Mouse (Mus musculus) ES-E14 (cell line): ENCODE measurements around the gene Draxin. TPM values are rescaled to one million over a fixed set of nuclear protein-coding genes. Genes with fewer than 3 reads are reported as not detected.

Experiments used
- DNase-seq: peaks from one replicate; pipeline ENCODE4 v3.0.0-alpha.2; 2013; ENCODE audit warnings: low read depth, low spot score
- H3K27ac ChIP-seq: 2 replicates; pipeline ENCODE4 v1.5.1; 2012; ENCODE audit warnings: low read depth, mild to moderate bottlenecking, low read length, moderate library complexity, mixed read lengths; ENCODE audit not compliant: poor library complexity, insufficient read depth, severe bottlenecking
- H3K36me3 ChIP-seq: 2 replicates; pipeline ENCODE4 v1.6.1; 2012; ENCODE audit warnings: mild to moderate bottlenecking, low read length, moderate library complexity, mixed read lengths; ENCODE audit not compliant: control insufficient read depth, poor library complexity, insufficient read depth, severe bottlenecking
- H3K4me1 ChIP-seq, 2 experiments: fragments of 150-350 bp in 1 of 2; sonication (generic) in 1 of 2; 2 replicates each; pipeline ENCODE4 v1.6.1; 2012; ENCODE audit warnings: low read length in 2 of 2, mild to moderate bottlenecking in 1 of 2, mixed read lengths in 1 of 2; ENCODE audit not compliant: control insufficient read depth in 2 of 2, insufficient read depth in 2 of 2, poor library complexity in 1 of 2
- H3K4me3 ChIP-seq, 2 experiments: fragments of 150-350 bp in 1 of 2; sonication (generic) in 1 of 2; 2 replicates each; pipeline ENCODE4 v1.5.1; 2012; ENCODE audit warnings: low read length in 2 of 2, low read depth in 1 of 2, mild to moderate bottlenecking in 1 of 2, mixed read lengths in 1 of 2; ENCODE audit not compliant: insufficient read depth in 1 of 2, poor library complexity in 1 of 2, severe bottlenecking in 1 of 2
- H3K9ac ChIP-seq: 2 replicates; pipeline ENCODE4 v1.6.1; 2012; ENCODE audit warnings: low read depth, mild to moderate bottlenecking, low read length, mixed read lengths; ENCODE audit not compliant: poor library complexity, insufficient read depth, severe bottlenecking
- H3K9me3 ChIP-seq: fragments of 150-350 bp; sonication (generic); 2 replicates; pipeline ENCODE4 v1.6.1; 2012; ENCODE audit warnings: low read depth, mild to moderate bottlenecking, low read length; ENCODE audit not compliant: control insufficient read depth, insufficient read depth
- CHD2 ChIP-seq: IDR thresholded peaks from 2 replicates; pipeline ENCODE4 v1.6.1; 2014; ENCODE audit warnings: mild to moderate bottlenecking, low read depth, low read length, inconsistent platforms
- HCFC1 ChIP-seq: IDR thresholded peaks from 2 replicates; pipeline ENCODE4 v1.6.1; 2012; ENCODE audit warnings: low read length, inconsistent platforms, borderline replicate concordance; ENCODE audit not compliant: insufficient read depth
- MAFK ChIP-seq: IDR thresholded peaks from 2 replicates; pipeline ENCODE4 v1.6.1; 2014; ENCODE audit warnings: mild to moderate bottlenecking, low read depth, low read length, inconsistent platforms; ENCODE audit not compliant: insufficient read depth
- ZC3H11A ChIP-seq: IDR thresholded peaks from 2 replicates; pipeline ENCODE4 v1.6.1; 2012; ENCODE audit warnings: low read depth, mild to moderate bottlenecking, inconsistent platforms, low read length, borderline replicate concordance
- ZNF384 ChIP-seq: IDR thresholded peaks from 2 replicates; pipeline ENCODE4 v1.6.1; 2012; ENCODE audit warnings: low read depth, low read length, inconsistent platforms
- in situ Hi-C, 2 experiments: fragments of 600-800 bp; cut with MboI; formaldehyde crosslinking; loops; one replicate each; pipeline ENCODE4 v1.15.1; 2025; ENCODE audit warnings: low sequenced_read_pairs in 2 of 2, inconsistent platforms in 1 of 2; ENCODE audit not compliant: unreplicated experiment in 2 of 2
- total RNA-seq: library from RNA; depleted of rRNA; stranded (reverse); fragments of 300-350 nt; gene quantifications from 2 replicates; pipeline ENCODE4 v1.2.3, GENCODE M21; 2012

The Draxin gene
- total RNA-seq, 1 experiment = 0.76 TPM

GRCm38 (mm10) chr4:148104146-148104545 is 26.4 kb downstream of the Draxin start:
- no peak overlapping the region for H3K9ac ChIP-seq
- no peaks in the 10 kb centered on the region for H3K9me3 ChIP-seq
- H3K36me3 ChIP-seq = no peaks in the 10 kb centered on the region
- H3K4me1 ChIP-seq = peaks cover 2 to 21% of the 10 kb centered on the region in 2 experiments; a peak in 3 of 4 replicates
- no peak overlapping the region for H3K4me3 ChIP-seq
- in situ Hi-C loops = no loop called here
- no peak for TF ChIP-seq CHD2
- TF ChIP-seq MAFK = no peak
- TF ChIP-seq HCFC1 = no peak
- no peak overlapping the region for H3K27ac ChIP-seq
- DNase-seq = no peak

- no peaks in the 10 kb centered on the region for H3K36me3 ChIP-seq
- H3K9me3 ChIP-seq = no peaks in the 10 kb centered on the region
- in situ Hi-C loops = no loop called here
- H3K4me3 ChIP-seq = peak overlapping the region; percentile 24 to 43; a peak in 3 of 4 replicates
- TF ChIP-seq ZC3H11A = no peak
- 0 out of 2 replicates have a peak, but pooled peaks have one; percentile 14 for TF ChIP-seq HCFC1
- no peak for TF ChIP-seq MAFK
- TF ChIP-seq ZNF384 = no peak
- no peak for TF ChIP-seq CHD2
- no peak overlapping the region for H3K27ac ChIP-seq
- peak overlapping the region; percentile 4; the same call in 1 of the 2 replicates for H3K9ac ChIP-seq
- peaks cover 2 to 12% of the 10 kb centered on the region in 2 experiments; a peak in 3 of 4 replicates for H3K4me1 ChIP-seq
- no peak for DNase-seq
Observed at GRCm38 (mm10) chr4:148101801-148102527, 28.5 kb downstream of the Draxin start.

GRCm38 (mm10) chr4:148098666-148099065 is 31.8 kb downstream of the Draxin start:
- in situ Hi-C loops = no loop called here
- no peaks in the 10 kb centered on the region for H3K9me3 ChIP-seq
- H3K9ac ChIP-seq = no peak overlapping the region
- peaks cover 2 to 17% of the 10 kb centered on the region in 2 experiments; a peak in 3 of 4 replicates for H3K4me1 ChIP-seq
- TF ChIP-seq HCFC1 (no peak), MAFK (no peak), ZC3H11A (no peak), CHD2 (no peak), ZNF384 (no peak)
- no peak overlapping the region; the same call in 1 of the 2 replicates for H3K27ac ChIP-seq
- DNase-seq = no peak
- no peak overlapping the region for H3K4me3 ChIP-seq
- no peaks in the 10 kb centered on the region for H3K36me3 ChIP-seq

GRCm38 (mm10) chr4:148097936-148098335 is 32.6 kb downstream of the Draxin start:
- H3K36me3 ChIP-seq = no peaks in the 10 kb centered on the region
- H3K27ac ChIP-seq = no peak overlapping the region
- in situ Hi-C loops = no loop called here
- no peak overlapping the region for H3K4me3 ChIP-seq
- no peak for TF ChIP-seq HCFC1
- TF ChIP-seq ZNF384 = no peak
- TF ChIP-seq CHD2 = no peak
- TF ChIP-seq MAFK = no peak
- no peak for TF ChIP-seq ZC3H11A
- peaks cover 4 to 19% of the 10 kb centered on the region in 2 experiments for H3K4me1 ChIP-seq
- H3K9ac ChIP-seq = no peak overlapping the region
- no peak for DNase-seq
- no peaks in the 10 kb centered on the region for H3K9me3 ChIP-seq
